Mouse (Mus musculus) liver, embryonic 14.5 days (tissue): Measurements from ENCODE around the gene Midn. TPM values are rescaled to one million over a fixed set of nuclear protein-coding genes. Genes with fewer than 3 reads are reported as not detected.

Experiments used
- ATAC-seq: fragments of 200-750 bp; cut with Nextera tagmentation; 2 replicates; pipeline ENCODE4 v1.8.0; 2017; ENCODE audit warnings: moderate number of reproducible peaks, mild to moderate bottlenecking, moderate library complexity; ENCODE audit not compliant: insufficient read depth
- DNase-seq, 3 experiments: peaks; one replicate each; pipeline ENCODE4 v3.0.0-alpha.2; 2012 to 2013; ENCODE audit warnings: low read depth in 3 of 3, low spot score in 3 of 3
- H3K27ac ChIP-seq: fragments of 300-500 bp; sonication (generic); 2 replicates; pipeline ENCODE4 v1.5.1; 2014; ENCODE audit warnings: moderate library complexity, mild to moderate bottlenecking, control low read depth, inconsistent platforms
- H3K27me3 ChIP-seq: fragments of 300-500 bp; sonication (generic); 2 replicates; pipeline ENCODE4 v1.6.1; 2014; ENCODE audit warnings: mild to moderate bottlenecking, low read length, moderate library complexity; ENCODE audit not compliant: control insufficient read depth, insufficient read depth
- H3K36me3 ChIP-seq: fragments of 300-500 bp; sonication (generic); replicated peaks from 2 replicates; pipeline ENCODE4 v1.6.1; 2014; ENCODE audit warnings: low read depth; ENCODE audit not compliant: control insufficient read depth, insufficient read depth
- H3K4me1 ChIP-seq, 2 experiments: fragments of 200-500 bp in 1 of 2; fragments of 300-500 bp in 1 of 2; sonication (generic) in 1 of 2; replicated peaks; 2 replicates each; pipeline ENCODE4 v1.6.1; 2012 to 2014; ENCODE audit warnings: antibody characterized with exemption in 1 of 2, inconsistent platforms in 1 of 2, low read length in 1 of 2; ENCODE audit not compliant: control insufficient read depth in 2 of 2, insufficient read depth in 2 of 2
- H3K4me2 ChIP-seq: fragments of 300-500 bp; sonication (generic); 2 replicates; pipeline ENCODE4 v1.6.1; 2014; ENCODE audit warnings: low read depth, mild to moderate bottlenecking, control low read depth, moderate library complexity
- H3K4me3 ChIP-seq, 2 experiments: fragments of 200-500 bp in 1 of 2; fragments of 300-500 bp in 1 of 2; sonication (generic) in 1 of 2; 2 replicates each; pipeline ENCODE4 v1.5.1; 2012 to 2014; ENCODE audit warnings: low read depth in 2 of 2, low read length in 2 of 2, mild to moderate bottlenecking in 2 of 2, control low read depth in 1 of 2, inconsistent platforms in 1 of 2, moderate library complexity in 1 of 2; ENCODE audit not compliant: insufficient read depth in 1 of 2
- H3K9ac ChIP-seq: fragments of 300-500 bp; sonication (generic); replicated peaks from 2 replicates; pipeline ENCODE4 v1.6.1; 2014; ENCODE audit warnings: mild to moderate bottlenecking, control low read depth, moderate library complexity
- H3K9me3 ChIP-seq: fragments of 300-500 bp; sonication (generic); 2 replicates; pipeline ENCODE4 v1.6.1; 2016; ENCODE audit warnings: low read length, mixed read lengths; ENCODE audit not compliant: control insufficient read depth
- CTCF ChIP-seq: IDR thresholded peaks from 2 replicates; pipeline ENCODE4 v1.5.1; 2016; ENCODE audit warnings: antibody characterized with exemption, low read depth, control low read depth
- EP300 ChIP-seq: IDR thresholded peaks from 2 replicates; pipeline ENCODE4 v1.6.1; 2016; ENCODE audit warnings: antibody characterized with exemption, low read depth
- WGBS: fragments of 180-500 bp; shearing (Covaris S2); extraction: QIAGEN DNeasy Blood & Tissue Kit; methylation state at CpG from one replicate; pipeline ENCODE4 v1.1.7; 2014; ENCODE audit not compliant: insufficient replicate concordance; 5-methylcytosine and 5-hydroxymethylcytosine counted together
- polyA plus RNA-seq, 2 experiments: library from polyadenylated mRNA; depleted of rRNA in 1 of 2; stranded (reverse) in 1 of 2; unstranded in 1 of 2; fragments of >200 nt; fragmentation: Nextera tagmentation in 1 of 2; extraction: Ambion mirVana in 1 of 2; gene quantifications; 2 replicates each; pipeline versions ENCODE4 v1.2.1 to v1.2.3; 2012 to 2014

The Midn gene
- polyA plus RNA-seq, 2 experiments: 5.1 to 9.1 TPM

GRCm38 (mm10) chr10:80131952-80132350 is 16.1 kb upstream of the Midn start:
- no peak for TF ChIP-seq CTCF
- no peak for TF ChIP-seq EP300
- peaks cover 46% of the 10 kb centered on the region for H3K36me3 ChIP-seq
- H3K27ac ChIP-seq: no peak overlapping the region
- WGBS: 69% methylated on average over 27 of the region's 27 CpGs
- no peak for ATAC-seq
- H3K9ac ChIP-seq: no peak overlapping the region
- H3K4me3 ChIP-seq: no peak overlapping the region
- peaks cover 1 to 5% of the 10 kb centered on the region in 2 experiments; a peak in 3 of 4 replicates for H3K4me1 ChIP-seq
- no peaks in the 10 kb centered on the region for H3K9me3 ChIP-seq
- H3K4me2 ChIP-seq: no peak overlapping the region
- no peak for DNase-seq
- H3K27me3 ChIP-seq: peaks cover 8% of the 10 kb centered on the region

DNA sequence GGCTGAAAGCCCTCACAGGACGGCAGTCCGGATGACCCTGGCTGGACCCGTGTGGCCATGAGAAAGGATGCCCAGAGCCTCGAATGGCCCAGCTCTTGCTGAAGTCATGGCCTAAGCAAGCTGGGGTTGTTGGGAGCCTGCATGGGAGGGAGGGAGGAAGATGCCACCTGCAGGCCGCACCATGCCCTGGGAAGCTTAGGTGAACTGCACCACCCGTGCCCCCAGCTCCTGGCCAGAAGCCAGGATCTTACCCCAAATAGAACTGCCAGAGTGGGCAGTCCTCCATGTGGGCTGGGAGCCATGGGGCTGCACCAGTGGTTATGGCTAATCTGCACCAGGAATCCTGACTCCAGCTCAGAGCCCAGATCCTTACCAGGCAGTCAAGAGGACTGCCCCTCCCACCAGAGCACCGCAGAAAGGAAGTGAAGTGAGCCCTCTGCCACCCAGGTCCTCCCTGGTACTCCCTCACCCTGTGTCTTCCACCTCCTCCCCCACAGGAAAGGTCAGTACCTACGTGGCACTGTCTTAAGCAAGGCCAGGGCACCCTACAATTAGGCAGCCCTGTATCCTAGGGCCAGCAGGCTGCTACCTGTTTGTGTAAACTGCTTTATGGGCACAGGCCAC is 14.7 kb upstream of the Midn start:
- no peak overlapping the region for H3K27ac ChIP-seq
- no peak for DNase-seq
- no peak overlapping the region for H3K4me2 ChIP-seq
- no peak for TF ChIP-seq EP300
- TF ChIP-seq CTCF: peak; percentile 52
- 69% methylated on average over 8 of the region's 8 CpGs for WGBS
- no peak for ATAC-seq
- peaks cover 22% of the 10 kb centered on the region for H3K27me3 ChIP-seq
- no peak overlapping the region for H3K4me3 ChIP-seq
- peaks cover 32% of the 10 kb centered on the region for H3K36me3 ChIP-seq
- H3K4me1 ChIP-seq: peaks cover 0 to 9% of the 10 kb centered on the region in 2 experiments; a peak in 2 of 4 replicates
- H3K9ac ChIP-seq: no peak overlapping the region
- no peaks in the 10 kb centered on the region for H3K9me3 ChIP-seq

DNA sequence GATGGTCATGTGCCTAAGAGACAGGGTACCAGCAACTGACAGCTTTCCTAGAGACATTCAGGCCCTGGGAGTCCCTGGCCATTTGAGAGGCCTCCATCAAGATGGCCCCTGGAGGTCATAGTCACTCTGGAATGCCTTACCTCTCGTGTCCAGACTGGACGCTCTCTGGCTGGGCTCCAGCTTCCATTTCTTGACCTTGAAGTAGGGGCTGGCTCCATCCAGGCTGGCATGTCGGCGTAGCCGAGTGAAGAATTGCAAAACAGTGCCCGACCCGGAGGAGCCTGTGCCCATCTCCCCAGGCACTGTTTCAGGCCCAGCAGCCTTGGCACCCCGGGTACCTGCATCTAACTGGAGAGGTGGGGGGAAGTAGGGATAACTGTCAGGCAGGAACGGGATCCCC is 13.7 kb upstream of the Midn start:
- 81% methylated on average over 9 of the region's 9 CpGs for WGBS

GRCm38 (mm10) chr10:80135161-80135560 is 12.9 kb upstream of the Midn start:
- no peak overlapping the region for H3K9ac ChIP-seq
- peaks cover 0 to 14% of the 10 kb centered on the region in 2 experiments; a peak in 3 of 4 replicates for H3K4me1 ChIP-seq
- no peak overlapping the region for H3K4me3 ChIP-seq
- 72% methylated on average over 10 of the region's 10 CpGs for WGBS
- H3K4me2 ChIP-seq: no peak overlapping the region
- no peaks in the 10 kb centered on the region for H3K9me3 ChIP-seq
- no peak for DNase-seq
- ATAC-seq: no peak
- TF ChIP-seq CTCF: no peak
- no peak for TF ChIP-seq EP300
- H3K27ac ChIP-seq: no peak overlapping the region
- H3K36me3 ChIP-seq: peaks cover 14% of the 10 kb centered on the region
- H3K27me3 ChIP-seq: peaks cover 33% of the 10 kb centered on the region

More for the DNA sequence above, 13.7 kb upstream of the Midn start:
- Histone ChIP-seq H3K4me1 (peaks cover 0 to 11% of the 10 kb centered on the region in 2 experiments; a peak in 3 of 4 replicates), H3K27me3 (peaks cover 32% of the 10 kb centered on the region), H3K4me2 (no peak overlapping the region), H3K36me3 (peaks cover 21% of the 10 kb centered on the region), H3K9me3 (no peaks in the 10 kb centered on the region), H3K27ac (no peak overlapping the region), H3K4me3 (no peak overlapping the region), H3K9ac (no peak overlapping the region)
- DNase-seq (no peak), ATAC-seq (no peak)
- TF ChIP-seq EP300: no peak

DNA sequence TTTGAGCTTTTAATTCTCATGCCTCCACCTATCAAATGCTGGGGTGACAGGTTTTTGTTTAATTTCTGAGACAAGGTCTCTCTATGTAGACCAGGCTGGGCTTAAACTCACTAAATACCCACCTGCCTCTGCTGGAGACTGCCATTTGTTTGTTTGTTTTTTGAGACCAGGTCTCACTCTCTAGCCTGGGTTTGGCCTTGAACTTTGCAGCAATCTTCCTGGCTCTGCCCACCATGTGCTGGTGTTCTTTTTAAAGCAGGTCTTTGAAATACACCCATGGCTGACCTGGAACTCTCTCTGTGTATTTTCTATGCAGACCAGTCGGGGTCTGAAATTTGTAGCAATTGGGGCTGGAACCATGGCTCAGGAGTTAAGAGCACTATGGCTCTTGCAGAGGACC is 12.4 kb upstream of the Midn start:
- TF ChIP-seq CTCF: no peak
- no peak for TF ChIP-seq EP300
- DNase-seq (no peak), ATAC-seq (no peak)
- H3K36me3 ChIP-seq: peaks cover 10% of the 10 kb centered on the region
- H3K9ac ChIP-seq: no peak overlapping the region
- 64% methylated on average over 1 of the region's 1 CpGs for WGBS
- H3K4me3 ChIP-seq: no peak overlapping the region
- no peaks in the 10 kb centered on the region for H3K9me3 ChIP-seq
- no peak overlapping the region for H3K4me2 ChIP-seq
- peaks cover 2 to 16% of the 10 kb centered on the region in 2 experiments; a peak in 3 of 4 replicates for H3K4me1 ChIP-seq
- no peak overlapping the region for H3K27ac ChIP-seq
- peaks cover 33% of the 10 kb centered on the region for H3K27me3 ChIP-seq
